Mouse (Mus musculus): ENCODE results near the gene Arcn1.

GRCm38 (mm10) chr9:44792842-44793241 is 25.2 kb upstream of the Arcn1 start:
- TF ChIP-seq CTCF (IDR thresholded peaks at IDR 0.05; ENCODE audit: low read depth) (no peak), EP300 (IDR thresholded peaks at IDR 0.05; ENCODE audit: low read depth) (no peak)

All from liver, embryonic 14.5 days (tissue).